Mouse (Mus musculus): ENCODE data around the gene Trnt1. TPM values are rescaled to one million over a fixed set of nuclear protein-coding genes. Genes with fewer than 3 reads are reported as not detected.

Trnt1 gene
- total and polyA plus RNA-seq, 2 experiments from 2014 or later, result 27.8 to 56.7 TPM

GRCm38 (mm10) chr6:106750291-106750690, 18.6 kb upstream of the Trnt1 start:
- Histone ChIP-seq H3K4me2 (ENCODE audit: low read depth, low read length) (no peak overlapping the region), H3K4me1 (ENCODE audit: insufficient read depth, low read length) (no peaks in the 10 kb centered on the region), H3K9me3 (ENCODE audit: low read length) (no peaks in the 10 kb centered on the region), H3K27ac (no peak overlapping the region), H3K27me3 (ENCODE audit: insufficient read depth, low read length) (no peaks in the 10 kb centered on the region), H3K36me3 (ENCODE audit: insufficient read depth, low read length) (no peaks in the 10 kb centered on the region), H3K9ac (replicated peaks; ENCODE audit: low read length) (no peak overlapping the region), H3K4me3 (ENCODE audit: low read length) (no peak overlapping the region)
- 52% methylated on average over 7 of the region's 7 CpGs for WGBS
- DNase-seq (ENCODE audit: low spot score), result peak; percentile 10
- ATAC-seq, result no peak
- no peak for TF ChIP-seq CTCF (IDR thresholded peaks at IDR 0.05; ENCODE audit: low read depth)

GRCm38 (mm10) chr6:106758299-106758698, 10.6 kb upstream of the Trnt1 start:
- ATAC-seq (no peak), DNase-seq (ENCODE audit: low spot score) (no peak)
- Histone ChIP-seq H3K4me3 (ENCODE audit: low read length) (no peak overlapping the region), H3K4me1 (ENCODE audit: insufficient read depth, low read length) (no peaks in the 10 kb centered on the region), H3K36me3 (ENCODE audit: insufficient read depth, low read length) (no peaks in the 10 kb centered on the region), H3K9ac (replicated peaks; ENCODE audit: low read length) (no peak overlapping the region), H3K9me3 (ENCODE audit: low read length) (no peaks in the 10 kb centered on the region), H3K27ac (no peak overlapping the region), H3K27me3 (ENCODE audit: insufficient read depth, low read length) (no peaks in the 10 kb centered on the region), H3K4me2 (ENCODE audit: low read depth, low read length) (no peak overlapping the region)
- no peak for TF ChIP-seq CTCF (IDR thresholded peaks at IDR 0.05; ENCODE audit: low read depth)
- WGBS, result 85% methylated on average over 3 of the region's 3 CpGs

DNA sequence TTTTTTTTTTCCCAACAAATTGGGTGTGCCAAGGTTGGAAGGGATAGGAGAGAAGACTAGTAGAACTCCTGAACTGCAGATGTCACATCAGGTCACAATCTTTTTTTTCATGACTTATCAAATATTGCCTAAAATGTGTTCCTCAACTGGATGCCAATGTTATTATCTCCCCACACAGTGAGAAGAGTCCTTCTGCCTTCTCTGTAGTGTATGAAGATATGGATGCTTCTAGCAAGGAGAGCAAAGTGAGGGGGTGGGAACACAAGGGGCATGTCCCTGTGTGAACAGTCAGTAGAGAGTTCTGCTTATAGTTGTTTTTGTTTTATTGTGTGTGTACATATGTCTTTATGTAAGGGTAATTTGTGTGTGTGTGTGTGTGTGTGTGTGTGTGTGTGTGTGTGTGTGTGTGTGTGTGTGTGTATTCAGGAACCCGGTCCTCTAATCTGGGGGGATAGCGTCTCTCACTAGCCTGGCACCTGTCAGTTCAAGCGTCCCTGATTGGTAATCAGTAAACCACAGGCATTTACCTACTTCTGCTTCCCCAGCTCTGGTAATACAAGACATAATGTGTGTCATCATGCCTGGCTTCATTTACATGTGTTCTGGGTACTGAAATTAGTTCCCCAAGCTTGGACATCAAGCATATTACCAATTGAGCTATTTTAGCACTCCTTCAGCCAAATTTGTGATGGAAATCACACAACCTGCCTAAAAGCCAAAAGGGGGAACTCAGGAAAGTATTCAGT, 8.3 kb upstream of the Trnt1 start:
- Histone ChIP-seq H3K27ac (no peak overlapping the region), H3K9ac (replicated peaks; ENCODE audit: low read length) (no peak overlapping the region), H3K4me3 (ENCODE audit: low read length) (no peak overlapping the region), H3K4me2 (ENCODE audit: low read depth, low read length) (no peak overlapping the region), H3K36me3 (ENCODE audit: insufficient read depth, low read length) (no peaks in the 10 kb centered on the region), H3K9me3 (ENCODE audit: low read length) (no peaks in the 10 kb centered on the region), H3K4me1 (ENCODE audit: insufficient read depth, low read length) (no peaks in the 10 kb centered on the region), H3K27me3 (ENCODE audit: insufficient read depth, low read length) (no peaks in the 10 kb centered on the region)
- no peak for TF ChIP-seq CTCF (IDR thresholded peaks at IDR 0.05; ENCODE audit: low read depth)
- ATAC-seq (no peak), DNase-seq (ENCODE audit: low spot score) (no peak)
- WGBS, result 77% methylated on average over 3 of the region's 3 CpGs

- TF ChIP-seq CTCF (IDR thresholded peaks at IDR 0.05; ENCODE audit: low read depth), result no peak
- Histone ChIP-seq H3K4me2 (ENCODE audit: low read depth, low read length) (no peak overlapping the region), H3K4me1 (ENCODE audit: insufficient read depth, low read length) (no peaks in the 10 kb centered on the region), H3K9me3 (ENCODE audit: low read length) (no peaks in the 10 kb centered on the region), H3K27me3 (ENCODE audit: insufficient read depth, low read length) (no peaks in the 10 kb centered on the region), H3K9ac (replicated peaks; ENCODE audit: low read length) (no peak overlapping the region), H3K4me3 (ENCODE audit: low read length) (no peak overlapping the region), H3K27ac (no peak overlapping the region), H3K36me3 (ENCODE audit: insufficient read depth, low read length) (no peaks in the 10 kb centered on the region)
- no peak for ATAC-seq
- DNase-seq (ENCODE audit: low spot score), result no peak
- WGBS, result 82% methylated on average over 1 of the region's 1 CpGs
Measured at GRCm38 (mm10) chr6:106761486-106761885, 7.4 kb upstream of the Trnt1 start.

GRCm38 (mm10) chr6:106765892-106766291, 3.0 kb upstream of the Trnt1 start:
- Histone ChIP-seq H3K9me3 (ENCODE audit: low read length) (no peaks in the 10 kb centered on the region), H3K4me3 (ENCODE audit: low read length) (no peak overlapping the region), H3K27ac (no peak overlapping the region), H3K27me3 (ENCODE audit: insufficient read depth, low read length) (no peaks in the 10 kb centered on the region), H3K9ac (replicated peaks; ENCODE audit: low read length) (no peak overlapping the region), H3K4me2 (ENCODE audit: low read depth, low read length) (no peak overlapping the region), H3K36me3 (ENCODE audit: insufficient read depth, low read length) (no peaks in the 10 kb centered on the region), H3K4me1 (ENCODE audit: insufficient read depth, low read length) (peaks cover 6% of the 10 kb centered on the region; the same call in 1 of the 2 replicates)
- no peak for TF ChIP-seq CTCF (IDR thresholded peaks at IDR 0.05; ENCODE audit: low read depth)
- ATAC-seq (no peak), DNase-seq (ENCODE audit: low spot score) (no peak)
- 74% methylated on average over 1 of the region's 1 CpGs for WGBS

- Histone ChIP-seq H3K9me3 (ENCODE audit: low read length) (no peaks in the 10 kb centered on the region), H3K9ac (replicated peaks; ENCODE audit: low read length) (no peak overlapping the region), H3K4me3 (ENCODE audit: low read length) (no peak overlapping the region), H3K27ac (no peak overlapping the region), H3K36me3 (ENCODE audit: insufficient read depth, low read length) (0 out of 2 replicates have a peak, but pooled peaks cover 4% of the 10 kb centered on the region), H3K27me3 (ENCODE audit: insufficient read depth, low read length) (no peaks in the 10 kb centered on the region), H3K4me2 (ENCODE audit: low read depth, low read length) (no peak overlapping the region), H3K4me1 (ENCODE audit: insufficient read depth, low read length) (peaks cover 6% of the 10 kb centered on the region; the same call in 1 of the 2 replicates)
- no peak for TF ChIP-seq CTCF (IDR thresholded peaks at IDR 0.05; ENCODE audit: low read depth)
- DNase-seq (ENCODE audit: low spot score), result no peak
- no peak for ATAC-seq
- WGBS, result 77% methylated on average over 4 of the region's 4 CpGs
Measured at GRCm38 (mm10) chr6:106766774-106767173, 2.1 kb upstream of the Trnt1 start.

DNA sequence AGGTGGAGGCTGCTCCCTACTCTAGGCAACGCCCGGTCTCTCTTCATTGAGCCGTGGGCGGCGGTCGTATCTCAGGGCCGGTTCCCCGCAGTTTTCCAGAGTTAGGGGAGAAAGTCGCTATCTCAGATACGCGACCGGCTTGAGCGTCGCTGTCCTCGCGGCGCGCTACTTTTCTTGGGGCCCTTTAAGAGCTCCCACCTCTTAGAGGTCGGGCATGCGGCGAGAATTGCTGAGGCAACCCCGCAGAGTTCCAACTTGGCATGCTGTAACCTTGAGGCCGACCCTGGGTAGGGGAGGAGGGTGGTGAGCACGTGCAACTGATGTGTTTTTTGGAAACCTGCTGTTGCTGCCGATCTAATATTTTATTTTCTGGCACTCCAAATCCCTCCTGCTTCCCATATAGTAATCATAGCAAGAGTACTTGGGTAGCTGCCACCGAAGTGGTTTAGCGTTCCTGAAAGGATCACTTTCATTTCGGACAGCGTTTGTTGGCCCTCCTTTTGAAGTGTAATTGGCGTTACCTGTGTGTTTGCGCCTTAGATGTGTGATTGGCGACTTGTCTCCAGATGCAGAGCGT, 458 bp downstream of the Trnt1 start:
- H3K4me3 ChIP-seq (ENCODE audit: low read length), result peak overlapping the region; percentile 91
- WGBS, result 3% methylated on average over 33 of the region's 33 CpGs
- no peaks in the 10 kb centered on the region for H3K27me3 ChIP-seq (ENCODE audit: insufficient read depth, low read length)
- H3K4me2 ChIP-seq (ENCODE audit: low read depth, low read length), result peak overlapping the region; percentile 99
- DNase-seq (ENCODE audit: low spot score), result peak; percentile 41
- H3K9ac ChIP-seq (replicated peaks; ENCODE audit: low read length), result peak overlapping the region; percentile 64
- peaks cover 6% of the 10 kb centered on the region; the same call in 1 of the 2 replicates for H3K4me1 ChIP-seq (ENCODE audit: insufficient read depth, low read length)
- no peaks in the 10 kb centered on the region for H3K9me3 ChIP-seq (ENCODE audit: low read length)
- ATAC-seq, result peak; percentile 79
- no peak for TF ChIP-seq CTCF (IDR thresholded peaks at IDR 0.05; ENCODE audit: low read depth)
- H3K27ac ChIP-seq, result peak overlapping the region; percentile 16; the same call in 1 of the 2 replicates
- peaks cover 7% of the 10 kb centered on the region; the same call in 1 of the 2 replicates for H3K36me3 ChIP-seq (ENCODE audit: insufficient read depth, low read length)
